Mouse (Mus musculus): ENCODE measurements around the gene Hdac11. TPM values are rescaled to one million over a fixed set of nuclear protein-coding genes. Genes with fewer than 3 reads are reported as not detected.

Gene Hdac11
- total RNA-seq, 2 experiments from 2014 or later = 0.37 to 0.80 TPM

Other genes starting within 250 kb of the Hdac11 start
- 58.0 and 61.3 TPM in 2 replicates for gene Iqsec1, start 168.0 kb upstream of the Hdac11 start, total RNA-seq (2015)
- 12.2 and 22.1 TPM in 2 replicates for gene Iqsec1, start 168.0 kb upstream of the Hdac11 start, total RNA-seq (2017)
- 123 and 145 TPM in 2 replicates for gene Nup210, start 39.8 kb upstream of the Hdac11 start, total RNA-seq (2015)
- 124 and 148 TPM in 2 replicates for gene Nup210, start 39.8 kb upstream of the Hdac11 start, total RNA-seq (2017)
- not detected in 2 replicates for gene Fbln2, start 55.8 kb downstream of the Hdac11 start, total RNA-seq (2015)
- not detected in 2 replicates for gene Fbln2, start 55.8 kb downstream of the Hdac11 start, total RNA-seq (2017)